Mouse (Mus musculus): ENCODE measurements at regions not wholly inside any gene's neighbourhood (a gene's known extent, or its start where the extent isn't known, plus 50 kb on each side); places are given as distances from the start of the nearest gene placed in this dataset.
"Not testable (repeated sequence)": the region's sequence is repeated elsewhere in the genome, so short reads cannot be mapped to it uniquely, and the experiment has no call there.

GRCm38 (mm10) chr12:70633194-70633593, 180.3 kb downstream of the Tmx1 start:
- DNase-seq, result no peak

GRCm38 (mm10) chr12:70633622-70634365, 180.9 kb downstream of the Tmx1 start:
- DNase-seq, result no peak

GRCm38 (mm10) chr12:70635997-70636396, 183.1 kb downstream of the Tmx1 start:
- no peak for DNase-seq

- no peak for DNase-seq
Observed at GRCm38 (mm10) chr12:70640186-70640585, 185.1 kb upstream of the Frmd6 start.

- DNase-seq, result no peak
Observed at GRCm38 (mm10) chr12:70644910-70645309, 180.4 kb upstream of the Frmd6 start.

- DNase-seq, result no peak
Observed at GRCm38 (mm10) chr12:70645407-70645806, 179.9 kb upstream of the Frmd6 start.

GRCm38 (mm10) chr12:70647516-70647915, 177.8 kb upstream of the Frmd6 start:
- DNase-seq, result no peak

GRCm38 (mm10) chr12:70648179-70648811, 177.0 kb upstream of the Frmd6 start:
- no peak for DNase-seq

GRCm38 (mm10) chr12:70648812-70649188, 176.5 kb upstream of the Frmd6 start:
- no peak for DNase-seq

- DNase-seq, result no peak
Observed at GRCm38 (mm10) chr12:70649691-70650090, 175.6 kb upstream of the Frmd6 start.

- no peak for DNase-seq
Observed at GRCm38 (mm10) chr12:70650470-70650869, 174.8 kb upstream of the Frmd6 start.

GRCm38 (mm10) chr12:70652751-70653150, 172.6 kb upstream of the Frmd6 start:
- DNase-seq, result no peak

- no peak for DNase-seq
Observed at GRCm38 (mm10) chr12:70653971-70654370, 171.3 kb upstream of the Frmd6 start.

GRCm38 (mm10) chr12:70654546-70654945, 170.8 kb upstream of the Frmd6 start:
- no peak for DNase-seq

GRCm38 (mm10) chr12:70655411-70655811, 169.9 kb upstream of the Frmd6 start:
- DNase-seq, result no peak

- no peak for DNase-seq
Observed at GRCm38 (mm10) chr12:70655900-70656544, 169.3 kb upstream of the Frmd6 start.

GRCm38 (mm10) chr12:70656805-70657492, 168.4 kb upstream of the Frmd6 start:
- DNase-seq, result no peak

- DNase-seq, result no peak
Observed at GRCm38 (mm10) chr12:70657493-70657810, 167.9 kb upstream of the Frmd6 start.

- DNase-seq, result no peak
Observed at GRCm38 (mm10) chr12:70658106-70658505, 167.2 kb upstream of the Frmd6 start.

GRCm38 (mm10) chr12:70660388-70660787, 164.9 kb upstream of the Frmd6 start:
- DNase-seq, result no peak

- not testable (repeated sequence) for DNase-seq
Observed at GRCm38 (mm10) chr12:70668158-70668557, 157.2 kb upstream of the Frmd6 start.

- no peak for DNase-seq
Observed at GRCm38 (mm10) chr12:70672115-70672514, 153.2 kb upstream of the Frmd6 start.

GRCm38 (mm10) chr12:70673188-70673587, 152.1 kb upstream of the Frmd6 start:
- DNase-seq, result no peak

GRCm38 (mm10) chr12:70674144-70674543, 151.2 kb upstream of the Frmd6 start:
- DNase-seq, result no peak

All from liver (tissue).